Mouse (Mus musculus) adrenal gland, adult (tissue): Measurements from ENCODE around the gene Zfp800.

Experiments used
- DNase-seq, 2 experiments: peaks; one replicate each; pipeline ENCODE4 v3.0.0; 2022 to 2023; ENCODE audit warnings: low spot score in 1 of 2; ENCODE audit not compliant: inconsistent age in 2 of 2

The Zfp800 gene

DNA sequence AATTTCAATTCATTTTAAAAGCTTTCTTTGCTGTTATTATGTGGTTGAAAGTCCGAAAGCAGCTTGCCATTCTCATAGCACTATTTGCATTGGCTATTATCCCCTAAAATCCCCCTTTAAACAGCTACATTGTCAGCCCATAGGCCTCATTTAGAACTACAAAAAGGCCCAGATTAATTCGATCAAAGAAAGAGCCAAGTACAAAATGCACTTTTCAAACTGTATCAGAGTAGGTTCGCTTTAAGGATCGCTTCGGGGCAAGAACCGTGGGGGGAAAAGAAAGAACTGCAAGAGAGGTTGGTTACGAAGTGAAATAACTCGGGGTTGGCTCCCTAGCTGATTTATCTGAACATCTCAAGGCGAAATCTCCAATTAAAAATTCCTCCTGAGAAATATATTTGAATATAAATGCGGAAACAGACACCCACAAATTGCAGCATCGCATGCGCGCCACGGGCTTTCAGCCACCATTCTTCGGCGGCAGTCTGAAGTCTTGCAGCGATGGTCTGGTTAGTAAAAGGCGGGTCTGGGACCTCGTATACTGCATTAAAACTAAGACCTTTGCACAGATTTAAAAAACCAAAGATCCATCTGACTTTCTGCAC lies 850 bp downstream of the Zfp800 start:
- peak in 1 of 2 experiments; percentile 55 for DNase-seq

DNA sequence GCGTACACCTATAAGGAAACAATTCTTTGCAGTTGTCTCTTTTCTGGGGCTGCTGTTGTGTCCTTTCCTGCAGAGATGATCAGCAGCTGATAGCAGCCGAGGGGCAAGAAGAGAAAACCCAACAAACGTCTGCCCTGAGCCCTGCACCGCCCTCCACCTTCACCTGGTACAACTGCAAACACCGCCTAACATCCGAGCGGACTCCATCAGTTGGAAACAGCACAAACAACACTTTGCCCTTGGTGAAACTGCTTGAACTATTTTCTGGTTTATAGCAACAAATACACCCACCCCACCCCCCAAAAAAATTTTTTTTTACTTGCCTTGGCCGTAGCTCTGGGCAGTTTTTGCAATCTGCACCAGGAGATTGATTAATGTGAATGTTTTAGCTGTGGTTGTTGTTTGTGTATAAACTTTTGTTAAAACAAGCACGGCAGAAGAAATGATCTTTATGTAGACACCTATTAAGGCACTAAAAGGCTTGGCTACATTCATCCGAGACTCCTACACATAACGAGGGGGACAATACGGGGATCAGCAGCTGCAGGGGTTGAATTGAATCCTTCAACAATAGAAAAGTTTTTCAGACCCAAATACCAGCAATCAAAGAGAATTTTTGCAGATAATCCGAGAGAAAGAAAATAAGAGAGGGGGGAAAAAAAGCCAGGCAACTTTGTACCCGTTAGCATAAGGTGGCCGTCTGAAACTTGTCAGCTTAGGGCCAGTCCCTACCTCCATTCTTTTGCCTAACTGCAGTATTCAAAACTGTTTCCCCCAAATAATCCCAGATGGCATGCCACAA lies 1.6 kb downstream of the Zfp800 start:
- no peak for DNase-seq

- no peak for DNase-seq
Measured at GRCm38 (mm10) chr6:28389038-28389437, 8.8 kb downstream of the Zfp800 start.

DNA sequence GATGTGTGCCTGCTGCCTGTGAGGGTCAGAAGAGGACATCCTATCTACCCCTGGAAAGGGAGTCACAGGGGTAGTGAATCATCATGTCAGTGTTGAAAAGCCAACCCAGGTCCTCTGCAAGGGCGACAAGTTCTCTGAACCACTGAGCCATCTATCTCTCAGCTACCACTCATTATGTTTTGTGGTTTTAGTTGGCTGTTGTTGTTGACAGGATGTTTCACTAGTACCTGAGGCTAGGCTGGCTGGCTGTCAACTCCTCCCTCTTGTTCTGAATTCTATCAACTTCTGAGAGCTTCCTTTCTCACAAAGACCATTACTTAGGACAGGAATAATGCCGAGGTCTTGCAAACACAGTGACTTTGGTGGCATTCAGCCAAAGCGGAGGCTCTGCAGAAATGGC lies 12.6 kb downstream of the Zfp800 start:
- no peak for DNase-seq

GRCm38 (mm10) chr6:28381983-28382382 lies 15.8 kb downstream of the Zfp800 start:
- DNase-seq = no peak

- no peak for DNase-seq
Measured at GRCm38 (mm10) chr6:28369966-28370683, 27.7 kb downstream of the Zfp800 start.

DNA sequence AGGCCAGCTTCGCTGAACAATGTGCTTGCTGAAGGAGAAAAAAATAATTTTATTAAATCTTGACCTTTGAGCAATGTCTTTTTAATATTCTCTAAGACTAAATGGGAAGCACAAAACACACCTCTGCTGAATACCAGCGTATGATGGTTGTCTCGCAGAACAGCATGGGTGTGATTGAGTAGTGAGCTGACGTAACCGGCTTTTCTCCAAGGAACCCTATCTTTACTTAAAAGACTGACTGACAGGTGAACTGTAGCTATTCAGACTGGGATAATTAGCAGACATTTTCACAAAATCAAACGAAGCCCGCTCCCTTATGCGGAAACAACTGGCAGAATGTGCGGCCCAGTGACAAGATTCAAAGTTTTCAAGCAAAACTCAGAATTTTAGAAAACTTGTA lies 30.2 kb downstream of the Zfp800 start:
- no peak for DNase-seq

GRCm38 (mm10) chr6:28351066-28351465 lies 46.7 kb downstream of the Zfp800 start:
- DNase-seq = no peak

- no peak for DNase-seq
Measured at GRCm38 (mm10) chr6:28345677-28346076, 52.1 kb downstream of the Zfp800 start.

- DNase-seq = peak in 1 of 2 experiments; percentile 33
Measured at GRCm38 (mm10) chr6:28345181-28345580, 52.6 kb downstream of the Zfp800 start.

DNA sequence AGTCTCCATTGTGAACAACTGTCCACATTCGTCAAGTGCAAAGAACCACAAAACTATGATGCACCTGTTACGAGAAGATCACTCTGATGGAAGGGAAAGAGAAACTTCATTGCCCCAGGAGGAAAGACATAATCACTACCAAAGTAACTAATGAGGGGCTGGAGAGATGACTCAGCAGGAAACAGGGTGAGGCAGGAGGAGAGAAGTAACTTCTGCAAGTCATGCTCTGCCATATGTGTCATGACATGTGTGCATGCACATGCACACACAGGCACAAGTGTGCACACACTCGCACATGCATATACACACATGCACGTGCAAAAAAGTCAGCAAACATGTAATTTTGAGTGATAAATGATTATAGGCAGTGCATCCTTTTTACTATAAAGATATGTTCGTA lies 54.9 kb downstream of the Zfp800 start:
- no peak for DNase-seq

DNA sequence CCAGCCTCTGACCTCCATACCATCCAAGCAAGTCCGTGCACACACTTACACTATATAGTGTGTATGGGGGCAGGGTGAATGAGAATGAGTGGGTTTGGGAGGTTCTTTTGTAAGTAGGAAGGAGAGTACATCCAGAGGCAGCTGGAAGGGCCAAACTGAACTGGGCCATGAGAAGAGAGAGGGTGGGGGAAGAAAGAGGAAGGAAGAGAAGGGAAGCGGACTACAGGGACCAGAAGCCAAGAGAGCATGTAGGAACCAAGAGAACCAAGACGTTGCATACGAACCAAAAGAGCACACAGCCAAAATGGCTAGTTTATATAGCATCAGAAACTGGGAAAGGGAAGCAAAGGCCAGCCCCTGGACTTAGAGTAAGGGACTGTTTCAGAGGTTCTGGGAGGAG lies 56.6 kb downstream of the Zfp800 start:
- DNase-seq = no peak

- peak in 1 of 2 experiments; percentile 23 for DNase-seq
Measured at GRCm38 (mm10) chr6:28339410-28339809, 58.4 kb downstream of the Zfp800 start.

GRCm38 (mm10) chr6:28333696-28334095 lies 64.1 kb downstream of the Zfp800 start:
- DNase-seq = no peak

DNA sequence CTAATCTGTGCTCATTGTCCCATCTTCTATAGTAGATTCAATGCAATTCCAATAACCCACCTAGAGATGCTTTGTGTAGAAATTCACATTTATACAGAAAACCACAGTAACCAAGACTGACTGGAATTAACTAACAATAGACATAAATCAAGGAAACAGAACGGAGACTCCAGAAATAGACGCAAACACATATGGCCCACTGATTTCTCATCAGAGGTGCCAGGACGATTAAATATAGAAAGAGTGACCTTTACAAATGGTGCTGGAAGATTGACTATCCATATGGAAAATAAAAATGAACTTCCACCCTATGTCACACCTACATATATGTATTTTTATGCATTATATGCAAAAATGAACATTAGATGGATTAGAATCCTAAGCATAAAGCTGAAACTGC lies 65.3 kb downstream of the Zfp800 start:
- DNase-seq = no peak

DNA sequence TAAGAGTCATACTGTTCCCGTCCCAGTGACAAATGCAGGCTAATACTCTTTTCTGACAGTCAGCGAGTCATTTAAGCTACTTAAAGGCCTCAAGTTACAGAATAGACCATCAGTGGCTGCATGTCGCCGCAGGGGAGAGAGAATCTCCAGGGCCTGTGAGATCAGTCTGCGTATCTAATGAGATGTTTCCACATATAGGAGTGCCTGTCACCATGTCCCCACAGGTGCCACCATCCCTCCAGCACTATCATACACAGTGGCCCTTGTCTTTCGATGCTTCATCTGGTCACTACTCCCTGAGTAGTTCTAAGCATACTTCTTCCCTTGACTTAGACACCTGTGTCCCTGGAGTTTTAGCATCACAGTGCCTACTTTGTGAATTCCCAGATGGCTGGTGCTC lies 68.0 kb downstream of the Zfp800 start:
- DNase-seq = no peak

GRCm38 (mm10) chr6:28329002-28329596 lies 68.7 kb downstream of the Zfp800 start:
- DNase-seq = no peak

DNA sequence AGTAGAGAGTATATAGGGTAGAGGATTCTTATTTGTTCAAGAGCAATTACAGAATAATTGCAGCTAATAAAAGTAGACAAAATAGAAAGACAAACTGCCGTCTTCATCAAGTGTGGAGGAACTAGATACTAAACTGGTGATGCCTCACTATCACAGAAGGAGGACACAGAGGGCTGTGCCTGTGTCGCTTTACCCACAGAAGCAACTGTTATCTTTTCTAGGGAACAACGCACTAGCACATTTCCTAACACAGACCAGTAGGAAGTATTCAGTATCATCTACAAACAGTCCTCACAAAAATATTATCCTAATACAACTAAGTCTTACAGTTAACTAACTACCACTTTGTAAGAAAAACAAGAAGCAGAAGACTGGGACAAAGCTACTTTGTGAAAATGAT lies 71.1 kb downstream of the Zfp800 start:
- DNase-seq = no peak

DNA sequence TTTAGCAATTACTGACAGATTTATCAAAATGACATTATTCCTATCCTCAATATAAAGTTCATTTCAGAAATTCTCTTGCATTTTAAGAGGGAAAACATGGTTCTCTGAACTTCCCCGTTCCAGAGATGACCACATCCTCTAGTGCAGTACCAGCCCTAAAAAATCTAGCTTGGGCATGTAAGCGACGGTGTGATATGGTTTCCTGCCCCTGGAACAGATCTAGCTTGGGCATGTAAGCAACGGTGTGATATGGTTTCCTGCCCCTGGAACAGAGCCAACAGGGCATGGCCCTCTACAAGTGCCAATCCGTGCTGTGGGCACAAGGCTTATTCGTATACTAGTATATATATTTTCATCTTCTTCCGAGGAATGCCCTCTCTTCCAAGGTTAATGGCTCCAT lies 75.4 kb downstream of the Zfp800 start:
- DNase-seq = no peak

- no peak for DNase-seq
Measured at GRCm38 (mm10) chr6:28319648-28320270, 78.0 kb downstream of the Zfp800 start.
